Mouse (Mus musculus) inflammation-experienced regulatory T-cells, adult 6 months (primary cell): Measurements from ENCODE around the gene Trem2. TPM values are rescaled to one million over a fixed set of nuclear protein-coding genes. Genes with fewer than 3 reads are reported as not detected.
"Not testable (repeated sequence)": the region's sequence is repeated elsewhere in the genome, so short reads cannot be mapped to it uniquely, and the experiment has no call there.

Experiments
- ATAC-seq: one replicate; pipeline ENCODE4 v1.8.0; 2017
- polyA plus RNA-seq, 3 experiments: library from polyadenylated mRNA; unstranded; fragments of 100-300 nt; shearing (Covaris generic); gene quantifications; one replicate each; pipeline ENCODE4 v1.2.1; 2017

The Trem2 gene
- polyA plus RNA-seq, result not detected

GRCm38 (mm10) chr17:48346231-48346630, at the start of gene Trem2:
Trem2 (plus strand) TSS chr17:48346401.
- ATAC-seq, result no peak

DNA sequence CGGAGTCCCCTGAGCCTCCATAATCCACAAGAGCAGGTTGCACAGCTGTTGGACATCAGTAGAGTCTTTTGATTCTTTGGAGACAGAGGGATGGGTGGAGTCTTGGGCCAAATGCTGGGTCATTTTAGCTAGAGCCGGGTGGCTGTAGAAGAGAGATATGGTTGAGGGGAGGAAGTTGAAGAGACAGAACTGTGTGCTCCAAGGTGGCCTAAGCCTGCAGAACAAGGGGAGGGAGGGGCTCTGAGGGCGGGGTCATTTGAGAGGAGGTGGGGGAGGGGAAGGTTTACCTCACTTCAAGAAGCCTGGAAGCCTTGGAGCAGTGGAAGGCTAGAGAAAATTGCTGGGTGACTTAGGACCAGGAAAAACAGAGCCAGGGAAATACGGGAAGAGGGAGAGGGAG, 47.0 kb upstream of the Trem2 start, which contains the start of gene Treml2:
Treml2 (plus strand) TSS at position 296 of the 400 bp plus-strand sequence.
- ATAC-seq, result no peak

- no peak for ATAC-seq
Measured at GRCm38 (mm10) chr17:48299756-48300155, 46.4 kb upstream of the Trem2 start.

GRCm38 (mm10) chr17:48300199-48300598, 46.0 kb upstream of the Trem2 start:
- peak; percentile 50 for ATAC-seq

DNA sequence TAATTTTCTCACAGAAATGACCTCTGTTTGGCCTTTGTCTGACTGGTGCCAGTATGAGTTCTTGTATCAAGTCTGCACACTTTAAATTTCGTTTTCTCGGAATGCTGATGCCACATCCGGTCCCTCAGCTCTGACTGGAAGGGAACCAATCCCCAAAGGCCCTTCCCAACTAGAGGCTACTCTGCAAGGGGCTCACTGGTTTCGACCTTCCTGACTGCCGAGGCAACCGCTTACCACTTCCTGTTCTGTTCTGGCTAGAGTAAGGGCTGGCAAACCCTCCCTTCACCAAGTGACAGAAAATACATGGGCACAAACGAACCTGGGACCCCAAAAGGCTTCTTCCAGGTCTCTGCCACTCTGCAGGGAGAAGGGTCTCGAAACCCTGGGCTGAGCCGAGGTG, 45.3 kb upstream of the Trem2 start:
- ATAC-seq, result peak; percentile 89

DNA sequence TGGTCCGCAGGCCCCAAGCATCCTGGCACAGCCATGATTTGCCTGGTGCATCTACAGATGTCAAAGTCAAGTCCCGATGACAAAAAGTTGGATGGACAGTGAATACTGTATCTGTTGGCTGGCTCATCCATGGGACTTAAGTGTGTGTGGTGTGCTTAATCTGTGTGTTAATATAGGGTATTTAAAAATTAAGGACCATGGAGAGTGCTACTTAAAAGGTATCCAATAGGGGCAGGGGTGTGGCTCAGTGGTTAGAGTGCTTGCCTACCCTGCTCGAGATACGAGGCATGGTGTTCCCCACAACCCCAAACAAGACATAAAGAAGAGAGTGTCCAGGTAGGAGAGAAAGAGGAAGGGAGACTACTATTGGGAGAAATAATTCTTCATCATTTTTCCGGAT, 44.4 kb upstream of the Trem2 start:
- ATAC-seq, result no peak

- ATAC-seq, result no peak
Measured at GRCm38 (mm10) chr17:48312124-48312523, 34.1 kb upstream of the Trem2 start.

GRCm38 (mm10) chr17:48315905-48316579, 30.2 kb upstream of the Trem2 start, which contains the start of gene B430306N03Rik:
B430306N03Rik (plus strand) TSS chr17:48316141.
- ATAC-seq, result not testable (repeated sequence)

DNA sequence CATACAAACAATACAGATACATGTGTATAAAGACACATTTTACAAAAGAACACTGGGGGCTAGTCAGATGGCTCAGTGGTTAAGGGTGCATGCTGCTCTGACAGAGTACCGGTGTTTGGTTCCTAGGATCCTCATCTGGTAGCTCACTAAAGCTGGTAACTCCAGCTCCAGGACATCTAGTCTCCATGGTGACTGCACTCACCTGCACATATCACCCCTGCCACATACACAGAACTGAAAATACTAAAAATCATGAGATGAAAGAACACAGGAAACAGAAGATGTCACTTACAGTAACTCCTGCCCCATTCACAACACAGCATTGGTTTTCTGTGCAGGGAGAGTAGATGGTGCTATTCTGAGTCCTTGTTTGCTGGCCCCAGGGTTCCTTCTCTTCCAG, 27.5 kb upstream of the Trem2 start:
- ATAC-seq, result peak; percentile 60

GRCm38 (mm10) chr17:48321279-48321678, 24.9 kb upstream of the Trem2 start:
- no peak for ATAC-seq

DNA sequence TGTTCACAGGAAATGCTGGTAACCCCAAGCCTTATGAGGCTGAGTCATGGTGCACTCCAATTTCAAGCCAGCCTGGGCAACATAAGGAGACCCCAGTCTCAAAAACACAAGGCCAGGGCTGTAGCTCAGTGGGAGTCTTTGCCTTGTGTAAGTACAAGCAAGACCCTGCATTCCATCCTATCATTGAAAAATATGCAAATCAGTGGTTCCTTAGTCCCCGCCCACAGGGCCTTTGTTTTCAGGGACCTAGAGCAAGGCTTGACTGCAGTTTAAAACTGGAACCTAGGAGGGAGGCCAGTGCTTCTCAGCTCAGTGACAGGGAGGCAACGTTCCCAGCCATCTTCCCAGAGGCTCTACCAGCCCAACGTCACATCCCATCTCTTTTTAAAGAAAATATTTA, 23.0 kb upstream of the Trem2 start:
- ATAC-seq, result no peak

- no peak for ATAC-seq
Measured at GRCm38 (mm10) chr17:48324258-48324657, 21.9 kb upstream of the Trem2 start.

GRCm38 (mm10) chr17:48325093-48325492, 21.1 kb upstream of the Trem2 start:
- no peak for ATAC-seq

GRCm38 (mm10) chr17:48325638-48326037, 20.6 kb upstream of the Trem2 start:
- peak; percentile 35 for ATAC-seq

DNA sequence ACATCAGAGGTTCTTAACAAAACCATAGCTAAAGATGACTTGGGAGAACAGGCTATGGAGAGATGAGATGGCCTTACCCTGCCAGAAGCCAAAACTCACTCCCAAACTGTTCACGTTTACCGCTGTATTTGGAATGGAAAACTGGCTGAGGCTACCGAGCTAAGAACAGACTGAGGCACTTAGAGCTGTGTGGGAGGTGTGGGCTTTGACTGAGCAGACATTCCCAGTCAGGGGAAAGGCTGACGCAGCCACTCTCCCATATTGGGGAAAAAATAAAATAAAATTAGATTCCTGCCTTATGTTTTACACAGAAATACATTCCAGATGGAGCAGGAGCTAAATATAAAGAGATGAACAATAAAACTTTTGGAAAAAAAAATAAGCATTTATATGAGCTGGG, 19.5 kb upstream of the Trem2 start:
- ATAC-seq, result no peak

- ATAC-seq, result peak; percentile 28
Measured at GRCm38 (mm10) chr17:48332524-48332923, 13.7 kb upstream of the Trem2 start.

DNA sequence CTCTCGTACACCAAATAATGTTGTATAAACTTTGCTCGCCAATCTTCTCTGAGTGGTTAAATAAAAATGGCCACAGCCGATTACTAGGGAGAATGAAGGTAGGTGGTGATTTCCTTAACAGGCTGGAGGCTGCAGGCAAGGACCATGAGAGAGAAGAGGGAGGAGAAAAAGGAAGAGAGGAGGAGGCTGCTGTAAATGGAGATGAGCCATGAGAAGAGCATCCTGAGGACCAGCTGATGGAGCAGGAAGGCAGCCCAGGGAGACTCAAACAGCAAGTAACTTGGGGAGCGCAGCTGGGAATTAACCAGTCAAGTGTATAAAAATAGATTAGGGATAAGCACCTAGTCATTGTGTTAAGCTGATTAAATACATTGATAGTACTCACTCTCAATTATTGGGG, 12.0 kb upstream of the Trem2 start:
- no peak for ATAC-seq

DNA sequence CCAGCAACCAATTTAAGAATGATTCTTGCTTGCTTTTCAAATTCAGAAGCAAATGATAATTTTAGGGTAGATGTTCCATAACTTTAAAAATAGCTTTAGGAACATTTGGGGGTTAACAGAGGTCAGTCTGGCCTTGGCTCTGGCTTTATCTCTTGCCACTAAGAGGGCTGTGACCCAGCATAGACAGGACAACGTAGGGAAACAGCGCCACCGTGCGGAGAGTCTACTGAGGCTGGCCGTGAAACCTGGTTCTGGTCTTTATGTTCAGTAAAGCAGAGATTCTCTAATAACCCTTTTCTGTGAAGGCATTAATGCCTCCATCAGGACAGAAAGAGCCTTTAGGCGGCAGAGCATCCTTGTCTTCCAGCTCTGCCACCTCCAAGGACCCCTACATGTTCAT, 9.3 kb upstream of the Trem2 start:
- ATAC-seq, result peak; percentile 60

- ATAC-seq, result no peak
Measured at GRCm38 (mm10) chr17:48340267-48340666, 5.9 kb upstream of the Trem2 start.

DNA sequence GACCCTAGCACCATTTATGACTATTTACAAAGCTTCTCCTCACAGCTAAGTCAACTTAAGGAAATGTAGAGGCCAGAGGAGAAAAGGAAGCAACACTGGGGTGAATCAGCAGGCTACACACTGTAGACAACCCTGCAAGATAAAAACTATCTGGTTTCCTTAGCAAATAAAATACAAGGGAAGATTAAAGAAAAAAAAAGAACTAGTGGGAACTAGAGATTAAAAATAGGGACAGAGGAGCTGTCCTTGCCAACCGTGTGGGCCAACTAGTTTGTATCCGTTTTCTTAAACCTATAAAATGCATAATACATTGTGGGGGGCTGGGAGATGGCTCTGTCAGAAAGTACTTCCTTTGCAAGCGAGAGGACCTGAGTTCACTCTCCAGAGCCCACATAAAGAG, 4.3 kb upstream of the Trem2 start:
- no peak for ATAC-seq

GRCm38 (mm10) chr17:48343065-48343464, 3.1 kb upstream of the Trem2 start:
- ATAC-seq, result no peak

DNA sequence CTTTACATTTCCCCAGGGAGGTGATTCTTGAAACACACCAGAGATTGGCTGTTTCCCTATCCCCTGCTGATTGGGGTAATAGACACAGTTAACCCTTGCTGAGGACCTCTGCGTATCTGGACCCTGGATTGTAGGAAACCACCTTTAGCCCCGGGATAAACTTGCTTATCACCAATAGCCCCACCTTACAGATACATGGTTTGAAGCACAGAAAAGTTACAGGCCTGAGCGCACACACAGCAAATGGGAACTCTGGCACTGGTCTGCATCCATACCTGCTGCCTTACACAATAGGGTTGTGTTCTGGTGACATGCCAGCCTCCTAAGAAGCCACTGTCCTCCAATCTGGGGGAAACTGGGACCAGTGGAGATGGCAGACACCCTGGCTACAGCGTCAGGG, 377 bp upstream of the Trem2 start:
- ATAC-seq, result no peak

DNA sequence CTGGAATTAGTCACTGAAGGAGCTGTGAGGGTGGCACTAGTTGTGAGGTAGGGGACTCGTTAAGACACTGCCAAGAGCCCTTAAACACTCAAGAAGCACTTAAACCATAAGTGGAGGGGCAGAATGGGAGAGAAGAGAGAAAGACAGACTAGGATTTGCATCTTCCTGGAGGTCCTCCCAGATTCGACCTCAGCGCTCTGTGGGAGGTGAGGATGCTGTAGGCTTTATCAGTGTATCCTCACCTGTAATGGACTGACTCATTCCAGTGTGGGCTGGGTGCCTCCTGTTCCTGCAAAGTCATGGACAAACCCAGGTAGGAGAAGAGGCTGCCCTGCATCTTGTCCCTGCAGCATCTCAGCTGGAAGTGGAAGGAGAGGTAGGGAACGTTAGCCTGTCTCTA, 633 bp downstream of the Trem2 start:
- ATAC-seq, result no peak

GRCm38 (mm10) chr17:48347287-48347686, 1.1 kb downstream of the Trem2 start:
- no peak for ATAC-seq

GRCm38 (mm10) chr17:48350681-48351193, 4.5 kb downstream of the Trem2 start:
- ATAC-seq, result no peak
